Mouse (Mus musculus) kidney, embryonic 14.5 days (tissue): ENCODE data around the gene Cyp4f13. TPM values are rescaled to one million over a fixed set of nuclear protein-coding genes. Genes with fewer than 3 reads are reported as not detected.

ENCODE experiments used
- ATAC-seq: fragments of 200-750 bp; cut with Nextera tagmentation; 2 replicates; pipeline ENCODE4 v1.8.0; 2017; ENCODE audit warnings: moderate number of reproducible peaks, mild to moderate bottlenecking, moderate TSS enrichment, moderate library complexity; ENCODE audit not compliant: low FRiP score, low TSS enrichment
- H3K27ac ChIP-seq: fragments of 300-500 bp; sonication (generic); 2 replicates; pipeline ENCODE4 v1.5.1; 2014; ENCODE audit warnings: low read depth, mild to moderate bottlenecking, low read length, moderate library complexity, mixed read lengths
- H3K27me3 ChIP-seq: fragments of 300-500 bp; sonication (generic); 2 replicates; pipeline ENCODE4 v1.6.1; 2014; ENCODE audit warnings: mild to moderate bottlenecking, low read length; ENCODE audit not compliant: control insufficient read depth, insufficient read depth
- H3K36me3 ChIP-seq: fragments of 300-500 bp; sonication (generic); 2 replicates; pipeline ENCODE4 v1.6.1; 2014; ENCODE audit warnings: low read length, mixed read lengths; ENCODE audit not compliant: control insufficient read depth, insufficient read depth
- H3K4me1 ChIP-seq: fragments of 300-500 bp; sonication (generic); 2 replicates; pipeline ENCODE4 v1.6.1; 2014; ENCODE audit warnings: low read length, mixed read lengths; ENCODE audit not compliant: control insufficient read depth, insufficient read depth
- H3K4me2 ChIP-seq: fragments of 300-500 bp; sonication (generic); replicated peaks from 2 replicates; pipeline ENCODE4 v1.6.1; 2014; ENCODE audit warnings: low read depth, mild to moderate bottlenecking, low read length
- H3K4me3 ChIP-seq: fragments of 300-500 bp; sonication (generic); 2 replicates; pipeline ENCODE4 v1.5.1; 2014; ENCODE audit warnings: mild to moderate bottlenecking, low read length
- H3K9ac ChIP-seq: fragments of 300-500 bp; sonication (generic); 2 replicates; pipeline ENCODE4 v1.6.1; 2014; ENCODE audit warnings: low read depth, mild to moderate bottlenecking, low read length, moderate library complexity
- H3K9me3 ChIP-seq: fragments of 300-500 bp; sonication (generic); 2 replicates; pipeline ENCODE4 v1.6.1; 2016; ENCODE audit warnings: low read length; ENCODE audit not compliant: control insufficient read depth
- whole genome bisulfite sequencing: fragments of 180-500 bp; shearing (Covaris S2); extraction: QIAGEN DNeasy Blood & Tissue Kit; methylation state at CpG from one replicate; pipeline ENCODE4 v1.1.7; 2014; 5-methylcytosine and 5-hydroxymethylcytosine counted together
- polyA plus RNA-seq: library from polyadenylated mRNA; unstranded; fragments of >200 nt; fragmentation: Nextera tagmentation; extraction: Ambion mirVana; gene quantifications from 2 replicates; pipeline ENCODE4 v1.2.1, GENCODE M21; 2014

The Cyp4f13 gene
- polyA plus RNA-seq, 1 experiment from 2014 or later: 10.3 TPM

DNA sequence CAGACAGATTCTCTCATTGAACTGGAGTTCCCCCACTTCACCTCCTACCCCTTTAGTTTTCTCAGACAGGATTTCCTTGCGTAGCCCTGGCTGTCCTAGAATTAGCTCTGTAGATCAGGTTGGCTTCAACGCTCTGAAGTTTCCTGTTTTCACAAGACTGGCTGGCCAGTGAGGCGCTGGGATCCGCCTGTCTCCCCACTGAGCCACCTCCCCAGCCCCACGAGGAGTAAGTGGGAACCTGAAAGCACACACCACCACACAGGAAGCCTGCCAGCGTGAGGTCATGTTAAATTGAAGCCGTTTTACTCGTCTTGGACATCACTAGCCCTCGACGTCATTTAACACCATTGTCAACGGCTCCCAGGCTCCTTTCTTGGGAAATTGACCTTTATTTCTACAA, 3.8 kb upstream of the Cyp4f13 start:
- no peaks in the 10 kb centered on the region for H3K9me3 ChIP-seq
- no peak overlapping the region for H3K4me3 ChIP-seq
- H3K36me3 ChIP-seq: no peaks in the 10 kb centered on the region
- no peak for ATAC-seq
- H3K4me1 ChIP-seq: peaks cover 9% of the 10 kb centered on the region; the same call in 1 of the 2 replicates
- H3K27me3 ChIP-seq: no peaks in the 10 kb centered on the region
- H3K9ac ChIP-seq: no peak overlapping the region
- WGBS: 80% methylated on average over 11 of the region's 11 CpGs
- no peak overlapping the region for H3K4me2 ChIP-seq
- no peak overlapping the region for H3K27ac ChIP-seq

DNA sequence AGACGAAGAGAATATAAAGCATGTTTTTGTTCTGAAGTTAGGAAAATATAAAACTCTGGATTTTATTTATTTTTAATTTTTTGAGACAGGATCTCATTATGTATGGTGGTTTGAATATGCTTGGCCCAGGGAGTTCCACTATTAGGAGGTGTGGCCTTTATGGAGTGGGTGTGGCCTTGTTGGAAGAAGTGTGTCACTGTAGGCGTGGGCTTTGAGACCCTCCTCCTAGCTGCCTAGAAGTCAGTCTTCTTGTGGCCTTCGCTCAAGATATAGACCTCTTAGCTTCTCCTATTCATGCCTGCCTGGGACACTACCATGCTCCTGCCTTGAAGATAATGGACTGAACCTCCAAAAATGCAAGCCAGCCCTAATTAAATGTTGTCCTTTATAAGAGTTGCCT, 2.9 kb upstream of the Cyp4f13 start:
- H3K9ac ChIP-seq: no peak overlapping the region
- no peaks in the 10 kb centered on the region for H3K36me3 ChIP-seq
- H3K4me1 ChIP-seq: peaks cover 9% of the 10 kb centered on the region; the same call in 1 of the 2 replicates
- no peak overlapping the region for H3K4me2 ChIP-seq
- H3K27ac ChIP-seq: no peak overlapping the region
- no peak for ATAC-seq
- no peak overlapping the region for H3K4me3 ChIP-seq
- H3K27me3 ChIP-seq: no peaks in the 10 kb centered on the region
- WGBS: 97% methylated on average over 3 of the region's 3 CpGs
- H3K9me3 ChIP-seq: no peaks in the 10 kb centered on the region

DNA sequence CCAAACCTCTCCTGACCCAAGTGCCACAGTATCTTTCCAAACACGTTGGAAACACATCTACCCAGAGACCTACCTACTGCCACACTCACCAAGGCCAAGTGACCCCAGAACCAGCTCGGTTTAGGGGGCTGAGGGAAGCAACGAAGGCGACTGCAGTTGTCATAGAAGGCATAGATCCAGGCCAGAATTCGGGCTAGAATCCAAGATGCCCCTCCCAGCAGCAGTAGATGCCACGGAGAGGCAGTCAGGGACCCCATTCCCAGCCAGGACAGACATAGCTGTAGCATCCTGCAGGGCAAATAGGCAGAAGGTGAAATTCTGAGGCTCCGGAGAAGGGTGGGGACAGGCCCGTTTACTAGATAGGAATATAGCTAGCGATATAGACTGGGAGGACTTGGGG, 486 bp downstream of the Cyp4f13 start:
- WGBS: 53% methylated on average over 9 of the region's 9 CpGs
- ATAC-seq: 0 out of 2 replicates have a peak, but pooled peaks have one; percentile 20
- peaks cover 9% of the 10 kb centered on the region; the same call in 1 of the 2 replicates for H3K4me1 ChIP-seq
- H3K4me3 ChIP-seq: peak overlapping the region; percentile 59
- peak overlapping the region; percentile 62; the same call in 1 of the 2 replicates for H3K27ac ChIP-seq
- H3K27me3 ChIP-seq: no peaks in the 10 kb centered on the region
- H3K9me3 ChIP-seq: no peaks in the 10 kb centered on the region
- H3K36me3 ChIP-seq: no peaks in the 10 kb centered on the region
- H3K4me2 ChIP-seq: peak overlapping the region; percentile 78
- H3K9ac ChIP-seq: peak overlapping the region; percentile 64

DNA sequence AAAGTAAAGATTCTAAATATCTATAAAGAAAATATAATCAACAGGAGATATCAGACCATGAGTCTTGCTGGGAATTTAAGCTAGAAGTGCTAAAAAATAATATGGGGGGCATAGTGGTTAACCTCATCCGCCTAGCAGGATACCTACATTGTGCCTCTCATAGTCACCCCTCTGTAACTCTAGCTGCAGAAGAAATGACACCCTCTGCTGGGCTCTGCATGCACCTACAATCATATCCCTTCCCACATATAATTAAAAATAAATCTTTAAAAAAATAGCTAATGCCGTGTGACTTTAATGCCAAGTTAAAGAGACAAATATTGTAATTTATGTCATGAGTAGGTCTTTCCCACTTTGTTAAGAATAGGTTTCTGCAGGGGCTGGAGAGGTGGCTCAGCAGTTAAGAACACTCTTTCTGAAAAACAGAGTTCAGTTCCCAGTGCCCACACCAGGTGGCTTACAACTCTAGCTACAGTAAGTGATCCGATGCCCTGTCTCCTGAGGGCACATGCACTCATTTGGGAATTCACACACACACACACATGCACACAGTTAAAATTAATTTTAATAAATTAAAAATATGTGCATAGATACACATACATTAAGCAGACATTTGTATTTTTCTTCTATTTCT, 2.7 kb downstream of the Cyp4f13 start:
- Histone ChIP-seq H3K4me2 (no peak overlapping the region), H3K27me3 (no peaks in the 10 kb centered on the region), H3K36me3 (no peaks in the 10 kb centered on the region), H3K4me1 (peaks cover 9% of the 10 kb centered on the region; the same call in 1 of the 2 replicates), H3K27ac (no peak overlapping the region), H3K4me3 (no peak overlapping the region), H3K9me3 (no peaks in the 10 kb centered on the region), H3K9ac (no peak overlapping the region)
- ATAC-seq: no peak
- WGBS: 76% methylated on average over 3 of the region's 3 CpGs

DNA sequence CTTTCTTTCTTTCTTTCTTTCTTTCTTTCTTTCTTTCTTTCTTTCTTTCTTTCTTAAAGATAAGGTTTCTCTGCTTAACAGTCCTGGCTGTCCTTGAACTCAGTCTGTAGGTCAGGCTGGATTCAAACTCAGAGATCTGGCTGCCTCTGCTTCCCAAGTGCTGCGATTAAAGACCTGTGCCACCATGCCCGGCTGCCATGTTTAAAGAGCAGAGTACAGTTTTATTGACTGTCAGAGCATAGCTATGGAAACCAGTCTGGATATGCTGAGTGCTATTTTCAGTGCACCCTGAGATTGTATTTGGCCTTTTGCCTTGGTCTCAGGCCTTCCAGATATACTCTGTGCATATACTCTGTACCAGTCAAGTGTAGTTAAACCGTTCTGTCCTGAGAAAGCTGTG, 3.5 kb downstream of the Cyp4f13 start:
- Histone ChIP-seq H3K9me3 (no peaks in the 10 kb centered on the region), H3K4me2 (no peak overlapping the region), H3K9ac (no peak overlapping the region), H3K27me3 (no peaks in the 10 kb centered on the region), H3K4me3 (no peak overlapping the region), H3K27ac (no peak overlapping the region), H3K36me3 (no peaks in the 10 kb centered on the region), H3K4me1 (peaks cover 9% of the 10 kb centered on the region; the same call in 1 of the 2 replicates)
- no peak for ATAC-seq
- WGBS: 91% methylated on average over 3 of the region's 3 CpGs

DNA sequence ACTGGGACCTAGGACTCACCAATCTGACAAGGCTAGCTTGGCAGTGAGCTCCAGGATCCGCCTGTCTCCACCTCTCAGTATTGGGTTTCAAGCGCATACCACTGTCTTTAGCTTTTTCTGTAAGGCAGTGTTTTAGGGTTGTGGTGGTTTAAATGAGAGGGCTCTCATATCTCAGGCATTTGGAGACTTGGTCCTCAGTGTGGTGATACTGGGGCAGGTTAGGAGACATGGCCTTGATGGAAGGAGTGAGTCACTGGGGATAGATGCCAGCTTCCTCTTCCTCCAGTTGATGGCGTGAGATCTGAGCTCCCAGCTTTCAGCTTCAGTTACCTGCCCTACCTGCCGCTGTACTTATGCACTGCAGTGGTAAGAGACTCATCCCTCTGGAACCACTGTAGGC, 7.4 kb downstream of the Cyp4f13 start:
- no peak overlapping the region for H3K4me2 ChIP-seq
- WGBS: 80% methylated on average over 4 of the region's 4 CpGs
- H3K4me3 ChIP-seq: no peak overlapping the region
- H3K27me3 ChIP-seq: no peaks in the 10 kb centered on the region
- no peaks in the 10 kb centered on the region for H3K36me3 ChIP-seq
- ATAC-seq: no peak
- H3K9me3 ChIP-seq: no peaks in the 10 kb centered on the region
- no peaks in the 10 kb centered on the region for H3K4me1 ChIP-seq
- no peak overlapping the region for H3K9ac ChIP-seq
- no peak overlapping the region for H3K27ac ChIP-seq

DNA sequence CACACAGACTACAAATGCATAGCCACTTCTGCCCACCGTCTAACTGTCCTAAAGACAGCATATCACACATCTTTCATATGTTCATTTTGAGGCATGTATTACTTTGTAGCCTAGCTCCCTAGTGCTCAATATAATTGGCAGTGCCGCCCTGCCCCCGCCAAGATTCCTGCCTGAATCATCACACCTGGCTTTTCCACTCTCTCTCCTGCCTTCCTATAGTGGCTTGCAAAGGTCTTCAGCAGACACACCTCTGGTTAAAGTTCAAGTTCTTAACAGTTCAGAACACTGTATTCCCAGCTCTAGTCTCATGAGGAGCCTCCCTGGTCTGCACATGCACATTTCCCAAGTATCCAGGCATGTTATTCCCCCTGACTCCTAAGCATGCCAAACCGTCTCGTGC, 19.4 kb downstream of the Cyp4f13 start:
- no peak overlapping the region for H3K4me3 ChIP-seq
- H3K36me3 ChIP-seq: no peaks in the 10 kb centered on the region
- no peak overlapping the region for H3K4me2 ChIP-seq
- H3K27ac ChIP-seq: no peak overlapping the region
- 86% methylated on average over 5 of the region's 5 CpGs for WGBS
- no peaks in the 10 kb centered on the region for H3K27me3 ChIP-seq
- no peak for ATAC-seq
- no peaks in the 10 kb centered on the region for H3K4me1 ChIP-seq
- no peak overlapping the region for H3K9ac ChIP-seq
- no peaks in the 10 kb centered on the region for H3K9me3 ChIP-seq

DNA sequence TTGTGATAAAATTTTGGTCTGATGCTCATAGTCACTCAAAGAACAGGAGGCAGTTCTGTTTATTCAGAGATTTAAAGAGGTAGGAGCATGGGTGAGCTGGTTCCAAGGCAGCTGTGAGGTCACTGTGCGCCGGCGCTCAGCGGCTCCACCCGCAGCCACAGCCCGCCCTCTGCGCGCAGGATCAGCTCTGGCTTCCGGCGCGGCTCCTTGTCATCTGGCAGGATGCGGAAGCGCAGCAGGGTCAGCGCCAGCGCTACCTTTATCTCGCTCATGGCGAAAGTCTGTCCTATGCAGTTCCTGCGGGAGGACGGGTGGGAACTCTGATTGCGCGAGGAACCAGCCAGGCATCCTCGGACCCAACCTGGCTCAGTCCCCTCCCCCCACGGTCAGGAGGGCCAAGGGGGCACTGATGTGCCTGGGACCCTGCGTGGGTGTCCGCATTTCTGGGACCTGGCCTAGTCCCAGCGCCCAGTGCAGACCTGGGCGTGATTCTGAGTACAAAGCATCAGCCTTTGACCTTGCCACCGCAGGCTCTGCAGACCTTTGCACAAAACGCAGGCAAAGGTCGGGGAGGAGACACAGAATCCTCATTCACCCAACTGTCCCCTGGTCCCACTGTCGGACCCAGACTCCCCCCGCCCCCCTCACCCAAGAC, 22.4 kb downstream of the Cyp4f13 start:
- peak overlapping the region; percentile 53 for H3K9ac ChIP-seq
- no peaks in the 10 kb centered on the region for H3K36me3 ChIP-seq
- no peaks in the 10 kb centered on the region; the same call in 1 of the 2 replicates for H3K9me3 ChIP-seq
- ATAC-seq: peak; percentile 94
- peak overlapping the region; percentile 40 for H3K4me3 ChIP-seq
- no peak overlapping the region for H3K27ac ChIP-seq
- H3K4me1 ChIP-seq: no peaks in the 10 kb centered on the region
- no peaks in the 10 kb centered on the region for H3K27me3 ChIP-seq
- H3K4me2 ChIP-seq: peak overlapping the region; percentile 54
- 15% methylated on average over 32 of the region's 32 CpGs for WGBS

DNA sequence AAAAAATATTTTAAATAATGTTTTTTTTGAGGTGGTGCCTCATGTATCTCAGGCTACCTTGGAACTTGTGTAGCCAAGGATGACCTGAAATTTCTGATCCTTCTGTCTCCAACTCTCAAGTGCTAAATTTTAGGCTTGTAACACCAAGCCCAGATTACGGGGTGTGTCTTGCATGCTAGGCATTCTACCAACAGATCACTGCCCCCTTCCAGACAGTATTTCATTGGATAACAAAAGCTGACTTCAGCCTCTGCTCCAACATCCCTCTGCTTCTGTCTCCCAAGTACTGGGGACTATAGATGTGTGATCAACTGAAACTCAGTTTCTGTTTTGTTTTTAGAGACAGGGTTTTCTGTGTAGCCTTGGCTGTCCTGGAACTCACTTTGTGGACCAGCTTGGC, 23.5 kb downstream of the Cyp4f13 start:
- no peaks in the 10 kb centered on the region for H3K27me3 ChIP-seq
- no peaks in the 10 kb centered on the region for H3K36me3 ChIP-seq
- H3K4me2 ChIP-seq: no peak overlapping the region
- H3K9ac ChIP-seq: no peak overlapping the region
- no peaks in the 10 kb centered on the region for H3K4me1 ChIP-seq
- ATAC-seq: no peak
- H3K27ac ChIP-seq: no peak overlapping the region
- no peaks in the 10 kb centered on the region; the same call in 1 of the 2 replicates for H3K9me3 ChIP-seq
- WGBS: 97% methylated on average over 1 of the region's 1 CpGs
- H3K4me3 ChIP-seq: no peak overlapping the region
